Mouse (Mus musculus) hindbrain, embryonic 12.5 days (tissue): ENCODE measurements at regions not wholly inside any gene's neighbourhood (a gene's known extent, or its start where the extent isn't known, plus 50 kb on each side); places are given as distances from the start of the nearest gene placed in this dataset.

Experiments
- ATAC-seq: fragments of 200-750 bp; cut with Nextera tagmentation; 2 replicates; pipeline ENCODE4 v1.8.0; 2017; ENCODE audit warnings: moderate TSS enrichment; ENCODE audit not compliant: low FRiP score
- H3K27ac ChIP-seq: fragments of 300-500 bp; sonication (generic); 2 replicates; pipeline ENCODE4 v1.5.1; 2016; ENCODE audit warnings: mild to moderate bottlenecking
- H3K27me3 ChIP-seq: fragments of 300-500 bp; sonication (generic); 2 replicates; pipeline ENCODE4 v1.6.1; 2016; ENCODE audit warnings: mild to moderate bottlenecking
- H3K36me3 ChIP-seq: fragments of 300-500 bp; sonication (generic); 2 replicates; pipeline ENCODE4 v1.6.1; 2016; ENCODE audit warnings: mild to moderate bottlenecking
- H3K4me1 ChIP-seq: fragments of 300-500 bp; sonication (generic); 2 replicates; pipeline ENCODE4 v1.6.1; 2016
- H3K4me2 ChIP-seq: fragments of 300-500 bp; sonication (generic); replicated peaks from 2 replicates; pipeline ENCODE4 v1.6.1; 2016; ENCODE audit warnings: mild to moderate bottlenecking
- H3K4me3 ChIP-seq: fragments of 300-500 bp; sonication (generic); 2 replicates; pipeline ENCODE4 v1.5.1; 2016; ENCODE audit warnings: mild to moderate bottlenecking
- H3K9ac ChIP-seq: fragments of 300-500 bp; sonication (generic); 2 replicates; pipeline ENCODE4 v1.6.1; 2016; ENCODE audit warnings: mild to moderate bottlenecking, moderate library complexity
- H3K9me3 ChIP-seq: fragments of 300-500 bp; sonication (generic); replicated peaks from 2 replicates; pipeline ENCODE4 v1.6.1; 2016; ENCODE audit warnings: mild to moderate bottlenecking
- WGBS: fragments of 180-500 bp; shearing (Covaris S2); methylation state at CpG from one replicate; pipeline ENCODE4 v1.1.7; 2016; 5-methylcytosine and 5-hydroxymethylcytosine counted together

GRCm38 (mm10) chr10:92455195-92455594 is 267.0 kb downstream of the Nedd1 start:
- WGBS, result 87% methylated on average over 1 of the region's 1 CpGs
- no peak for ATAC-seq
- Histone ChIP-seq H3K4me2 (no peak overlapping the region), H3K9ac (no peak overlapping the region), H3K4me3 (no peak overlapping the region), H3K4me1 (no peaks in the 10 kb centered on the region), H3K27ac (no peak overlapping the region), H3K9me3 (no peaks in the 10 kb centered on the region), H3K36me3 (no peaks in the 10 kb centered on the region), H3K27me3 (no peaks in the 10 kb centered on the region)

- no peaks in the 10 kb centered on the region for H3K4me1 ChIP-seq
- no peak overlapping the region for H3K4me3 ChIP-seq
- no peaks in the 10 kb centered on the region for H3K27me3 ChIP-seq
- no peak overlapping the region for H3K9ac ChIP-seq
- H3K4me2 ChIP-seq, result no peak overlapping the region
- ATAC-seq, result no peak
- H3K9me3 ChIP-seq, result no peaks in the 10 kb centered on the region
- WGBS, result 82% methylated on average over 5 of the region's 5 CpGs
- no peaks in the 10 kb centered on the region for H3K36me3 ChIP-seq
- no peak overlapping the region for H3K27ac ChIP-seq
Observed at GRCm38 (mm10) chr10:92453550-92453949, 268.7 kb downstream of the Nedd1 start.

DNA sequence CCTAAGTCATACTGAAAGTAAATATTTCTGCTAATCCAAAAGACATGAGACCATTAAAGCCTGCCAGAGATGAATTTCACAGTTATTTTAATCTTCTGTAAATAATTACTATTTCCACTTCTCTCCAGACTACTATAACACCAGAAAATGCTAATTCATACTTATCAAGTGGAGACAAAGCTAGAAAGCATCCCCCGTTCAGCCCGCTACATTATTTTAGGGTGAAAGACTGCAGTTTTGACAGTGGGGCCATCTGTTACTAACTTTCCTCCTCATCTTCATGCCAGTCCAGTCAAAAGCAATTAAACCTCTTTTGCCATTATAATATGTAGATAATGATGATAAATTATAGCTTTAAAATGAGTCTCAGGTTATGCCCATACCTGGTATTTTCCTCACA is 276.3 kb downstream of the Nedd1 start:
- ATAC-seq, result no peak

GRCm38 (mm10) chr10:92438621-92439394 is 283.4 kb downstream of the Nedd1 start:
- no peaks in the 10 kb centered on the region for H3K9me3 ChIP-seq
- no peak overlapping the region for H3K9ac ChIP-seq
- WGBS, result 26% methylated on average over 8 of the region's 8 CpGs
- H3K4me1 ChIP-seq, result peaks cover 3% of the 10 kb centered on the region; the same call in 1 of the 2 replicates
- H3K4me3 ChIP-seq, result no peak overlapping the region
- H3K36me3 ChIP-seq, result no peaks in the 10 kb centered on the region
- no peak overlapping the region for H3K27ac ChIP-seq
- ATAC-seq, result peak; percentile 67; the same call in 1 of the 2 replicates
- no peaks in the 10 kb centered on the region for H3K27me3 ChIP-seq
- H3K4me2 ChIP-seq, result no peak overlapping the region

More for the DNA sequence above, 276.3 kb downstream of the Nedd1 start:
- Histone ChIP-seq H3K9me3 (no peaks in the 10 kb centered on the region), H3K4me1 (no peaks in the 10 kb centered on the region; the same call in 1 of the 2 replicates), H3K4me3 (no peak overlapping the region), H3K36me3 (no peaks in the 10 kb centered on the region), H3K27ac (no peak overlapping the region), H3K27me3 (no peaks in the 10 kb centered on the region), H3K9ac (no peak overlapping the region), H3K4me2 (no peak overlapping the region)
- WGBS, result 74% methylated on average over 2 of the region's 2 CpGs

- Histone ChIP-seq H3K27me3 (no peaks in the 10 kb centered on the region), H3K4me2 (no peak overlapping the region), H3K9me3 (no peaks in the 10 kb centered on the region), H3K4me3 (no peak overlapping the region), H3K36me3 (no peaks in the 10 kb centered on the region), H3K4me1 (peaks cover 10% of the 10 kb centered on the region; the same call in 1 of the 2 replicates), H3K9ac (no peak overlapping the region), H3K27ac (no peak overlapping the region)
- no peak for ATAC-seq
- 64% methylated on average over 7 of the region's 7 CpGs for WGBS
Observed at GRCm38 (mm10) chr10:92429256-92429655, 293.0 kb downstream of the Nedd1 start.

DNA sequence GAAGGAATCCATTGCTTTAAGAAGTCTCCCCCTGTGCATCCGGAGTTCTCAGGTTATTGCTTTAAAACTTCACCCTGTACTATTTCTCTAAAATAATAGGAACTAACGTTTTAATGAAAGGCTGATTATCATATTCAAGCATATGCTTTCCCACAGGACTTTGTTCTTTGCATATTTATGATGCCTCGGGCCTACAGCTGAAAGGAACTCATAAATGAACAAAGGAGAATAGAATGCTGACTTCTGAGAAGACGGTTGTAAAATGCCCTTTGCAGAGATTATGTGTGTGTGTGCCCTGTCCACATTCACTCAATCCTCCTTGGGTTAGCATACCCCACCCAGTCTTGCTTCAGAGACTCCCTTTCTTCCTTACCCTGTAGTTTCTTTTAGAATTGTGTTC is 294.2 kb downstream of the Nedd1 start:
- Histone ChIP-seq H3K4me2 (no peak overlapping the region), H3K27me3 (no peaks in the 10 kb centered on the region), H3K27ac (peak overlapping the region; percentile 55; the same call in 1 of the 2 replicates), H3K36me3 (no peaks in the 10 kb centered on the region), H3K4me1 (peaks cover 10% of the 10 kb centered on the region; the same call in 1 of the 2 replicates), H3K9me3 (no peaks in the 10 kb centered on the region), H3K9ac (no peak overlapping the region), H3K4me3 (no peak overlapping the region)
- ATAC-seq, result no peak
- WGBS, result 30% methylated on average over 4 of the region's 4 CpGs

DNA sequence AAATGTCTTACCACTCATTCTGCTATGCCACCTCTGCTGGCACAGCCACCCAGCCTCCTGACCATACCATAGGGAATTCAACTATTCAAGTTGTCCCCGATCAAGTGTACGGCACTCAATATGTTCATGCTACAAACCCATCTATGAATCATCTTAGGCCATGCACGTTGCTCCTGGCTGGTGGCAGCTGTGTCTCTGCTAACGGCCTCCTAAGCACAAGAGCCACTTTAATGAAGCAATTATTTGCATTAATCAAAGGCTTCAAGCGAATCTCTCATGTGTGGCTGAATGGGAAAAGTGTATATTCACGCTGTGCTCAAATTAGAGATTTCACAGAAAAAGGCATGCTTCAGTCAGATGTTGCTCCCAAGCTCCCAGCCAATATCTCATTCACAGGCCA is 295.8 kb downstream of the Nedd1 start:
- no peak overlapping the region for H3K4me2 ChIP-seq
- H3K9me3 ChIP-seq, result no peaks in the 10 kb centered on the region
- H3K27ac ChIP-seq, result no peak overlapping the region
- WGBS, result 58% methylated on average over 6 of the region's 6 CpGs
- 0 out of 2 replicates have a peak, but pooled peaks have one; percentile 52 for ATAC-seq
- H3K9ac ChIP-seq, result no peak overlapping the region
- H3K4me3 ChIP-seq, result no peak overlapping the region
- no peaks in the 10 kb centered on the region for H3K36me3 ChIP-seq
- H3K27me3 ChIP-seq, result no peaks in the 10 kb centered on the region
- peaks cover 10% of the 10 kb centered on the region; the same call in 1 of the 2 replicates for H3K4me1 ChIP-seq

- 89% methylated on average over 7 of the region's 7 CpGs for whole genome bisulfite sequencing
- no peak overlapping the region for H3K4me2 ChIP-seq
- no peaks in the 10 kb centered on the region for H3K27me3 ChIP-seq
- ATAC-seq, result no peak
- no peaks in the 10 kb centered on the region for H3K36me3 ChIP-seq
- no peaks in the 10 kb centered on the region for H3K4me1 ChIP-seq
- H3K9me3 ChIP-seq, result no peaks in the 10 kb centered on the region
- H3K27ac ChIP-seq, result no peak overlapping the region
- no peak overlapping the region for H3K9ac ChIP-seq
- H3K4me3 ChIP-seq, result no peak overlapping the region
Observed at GRCm38 (mm10) chr10:92412737-92413136, 309.5 kb downstream of the Nedd1 start.

DNA sequence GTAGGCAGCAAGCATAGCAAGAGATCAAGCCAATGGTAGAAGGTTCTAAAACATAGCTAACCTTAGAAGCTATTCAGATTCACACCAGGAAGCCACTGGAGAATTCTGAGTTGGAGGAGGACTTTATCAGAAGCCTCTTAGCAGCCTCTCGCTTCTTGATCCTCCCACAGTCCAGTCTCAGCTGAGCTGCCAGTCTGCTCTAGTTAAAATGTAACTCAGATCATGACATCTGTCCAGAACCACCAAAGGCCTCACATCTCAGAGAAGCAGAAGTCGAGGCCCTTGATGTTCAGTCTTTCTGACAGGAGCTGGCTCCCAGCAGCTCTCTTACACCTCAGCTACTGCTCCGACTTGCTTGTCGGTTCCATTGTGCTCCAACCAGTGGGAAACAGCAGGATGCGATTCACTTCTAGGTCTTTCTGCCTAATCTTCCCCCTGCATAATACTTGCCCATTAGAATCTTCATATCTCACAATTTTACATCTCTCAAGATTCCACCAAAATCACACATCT is 311.4 kb downstream of the Nedd1 start:
- H3K9me3 ChIP-seq, result no peaks in the 10 kb centered on the region
- H3K9ac ChIP-seq, result no peak overlapping the region
- H3K27me3 ChIP-seq, result no peaks in the 10 kb centered on the region
- ATAC-seq, result no peak
- WGBS, result 54% methylated on average over 5 of the region's 5 CpGs
- no peaks in the 10 kb centered on the region for H3K4me1 ChIP-seq
- H3K4me2 ChIP-seq, result no peak overlapping the region
- H3K36me3 ChIP-seq, result no peaks in the 10 kb centered on the region
- H3K27ac ChIP-seq, result no peak overlapping the region
- H3K4me3 ChIP-seq, result no peak overlapping the region

DNA sequence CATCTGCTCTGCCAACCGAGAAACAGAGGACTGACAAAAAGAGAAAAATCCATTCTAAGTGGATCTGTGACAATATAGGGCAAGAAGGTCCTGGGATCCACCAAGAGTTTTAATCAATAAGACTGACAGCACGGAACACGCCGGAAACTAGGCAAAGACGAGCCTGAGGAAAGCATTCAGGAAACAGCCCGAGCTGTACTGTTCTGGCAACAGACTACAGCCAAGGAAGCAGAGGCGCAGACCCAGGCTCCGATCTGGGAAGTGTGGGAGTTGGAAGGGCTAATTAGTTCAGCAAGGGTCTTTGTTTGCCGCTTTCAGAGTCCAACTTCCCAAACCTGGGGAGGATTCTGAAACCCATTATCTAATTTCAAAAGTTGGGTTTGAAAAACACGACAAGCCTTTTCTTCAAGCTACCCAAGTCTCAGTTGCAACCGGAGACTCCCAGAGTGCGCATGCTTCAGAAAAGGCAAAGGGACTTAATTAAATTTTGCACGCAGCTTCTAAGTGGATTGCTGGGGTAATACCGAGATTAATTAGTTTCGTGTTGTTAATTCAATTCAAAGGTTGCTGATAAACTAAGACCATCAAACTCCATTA is 317.4 kb downstream of the Nedd1 start:
- H3K9ac ChIP-seq, result no peak overlapping the region
- H3K36me3 ChIP-seq, result no peaks in the 10 kb centered on the region
- no peaks in the 10 kb centered on the region for H3K27me3 ChIP-seq
- peak overlapping the region; percentile 21 for H3K4me2 ChIP-seq
- no peak overlapping the region for H3K4me3 ChIP-seq
- ATAC-seq, result no peak
- WGBS, result 50% methylated on average over 15 of the region's 15 CpGs
- 0 out of 2 replicates have a peak, but pooled peaks cover 4% of the 10 kb centered on the region for H3K4me1 ChIP-seq
- H3K9me3 ChIP-seq, result no peaks in the 10 kb centered on the region
- no peak overlapping the region for H3K27ac ChIP-seq

GRCm38 (mm10) chr10:92400587-92401090 is 321.6 kb downstream of the Nedd1 start:
- no peak for ATAC-seq
- H3K4me2 ChIP-seq, result no peak overlapping the region
- 71% methylated on average over 5 of the region's 5 CpGs for WGBS
- H3K4me1 ChIP-seq, result 0 out of 2 replicates have a peak, but pooled peaks cover 4% of the 10 kb centered on the region
- no peak overlapping the region for H3K27ac ChIP-seq
- no peaks in the 10 kb centered on the region for H3K9me3 ChIP-seq
- H3K9ac ChIP-seq, result no peak overlapping the region
- no peaks in the 10 kb centered on the region for H3K27me3 ChIP-seq
- H3K36me3 ChIP-seq, result no peaks in the 10 kb centered on the region
- no peak overlapping the region for H3K4me3 ChIP-seq

DNA sequence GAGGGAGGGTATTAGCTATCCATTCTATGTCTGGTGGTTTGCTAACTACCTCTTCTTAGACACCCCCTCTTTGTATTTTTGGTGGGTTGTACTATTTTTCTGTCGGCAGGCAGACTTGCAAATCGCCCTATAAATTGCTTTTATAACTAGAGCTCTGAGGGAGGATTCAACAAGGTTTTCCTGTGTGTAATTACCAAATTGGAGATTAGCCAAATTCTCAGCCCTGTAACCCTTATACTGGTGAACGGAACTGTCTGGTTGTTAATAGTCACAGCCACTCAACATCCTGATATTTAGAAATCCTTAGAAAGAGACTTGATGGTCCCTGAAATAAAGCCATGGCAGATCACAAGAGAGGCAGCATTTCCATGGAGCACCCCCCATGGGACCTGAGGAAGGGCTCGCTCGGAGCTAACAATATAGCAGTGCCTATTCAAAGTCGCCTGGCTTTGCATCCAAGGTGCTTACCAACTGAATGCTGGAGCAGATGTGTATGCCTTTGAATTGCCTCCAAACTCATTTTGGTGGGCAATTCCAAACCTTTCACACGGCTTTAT is 333.0 kb downstream of the Nedd1 start:
- 0 out of 2 replicates have a peak overlapping the region, but pooled peaks have one; percentile 8 for H3K4me2 ChIP-seq
- ATAC-seq, result 0 out of 2 replicates have a peak, but pooled peaks have one; percentile 43
- 51% methylated on average over 7 of the region's 7 CpGs for WGBS
- no peaks in the 10 kb centered on the region for H3K27me3 ChIP-seq
- no peak overlapping the region for H3K9ac ChIP-seq
- 0 out of 2 replicates have a peak overlapping the region, but pooled peaks have one; percentile 12 for H3K27ac ChIP-seq
- H3K4me1 ChIP-seq, result peaks cover 7% of the 10 kb centered on the region; the same call in 1 of the 2 replicates
- H3K4me3 ChIP-seq, result no peak overlapping the region
- H3K36me3 ChIP-seq, result no peaks in the 10 kb centered on the region
- no peaks in the 10 kb centered on the region for H3K9me3 ChIP-seq
